Mouse (Mus musculus) liver, embryonic 11.5 days (tissue): ENCODE data around the gene Dgkb. TPM values are rescaled to one million over a fixed set of nuclear protein-coding genes. Genes with fewer than 3 reads are reported as not detected.

ENCODE experiments used
- ATAC-seq: fragments of 200-750 bp; cut with Nextera tagmentation; replicated peaks from 2 replicates; pipeline ENCODE4 v1.8.0; 2017; ENCODE audit warnings: moderate number of reproducible peaks, mild to moderate bottlenecking, moderate TSS enrichment, moderate library complexity; ENCODE audit not compliant: low FRiP score
- DNase-seq: peaks from one replicate; pipeline ENCODE4 v3.0.0-alpha.2; 2017; ENCODE audit warnings: low spot score
- H3K27ac ChIP-seq: fragments of 300-500 bp; sonication (generic); 2 replicates; pipeline ENCODE4 v1.5.1; 2014; ENCODE audit warnings: mild to moderate bottlenecking, low read depth, low read length, control low read depth
- H3K27me3 ChIP-seq: fragments of 300-500 bp; sonication (generic); replicated peaks from 2 replicates; pipeline ENCODE4 v1.6.1; 2014; ENCODE audit warnings: low read length, mixed read lengths; ENCODE audit not compliant: control insufficient read depth, insufficient read depth
- H3K36me3 ChIP-seq: fragments of 300-500 bp; sonication (generic); 2 replicates; pipeline ENCODE4 v1.6.1; 2014; ENCODE audit warnings: mild to moderate bottlenecking, low read length, moderate library complexity, mixed read lengths; ENCODE audit not compliant: control insufficient read depth, insufficient read depth
- H3K4me1 ChIP-seq: fragments of 300-500 bp; sonication (generic); replicated peaks from 2 replicates; pipeline ENCODE4 v1.6.1; 2014; ENCODE audit warnings: low read length, mixed read lengths; ENCODE audit not compliant: control insufficient read depth, insufficient read depth
- H3K4me2 ChIP-seq: fragments of 300-500 bp; sonication (generic); 2 replicates; pipeline ENCODE4 v1.6.1; 2014; ENCODE audit warnings: mild to moderate bottlenecking, control low read depth, moderate library complexity
- H3K4me3 ChIP-seq: fragments of 300-500 bp; sonication (generic); 2 replicates; pipeline ENCODE4 v1.5.1; 2014; ENCODE audit warnings: low read depth, low read length, control low read depth
- H3K9ac ChIP-seq: fragments of 300-500 bp; sonication (generic); 2 replicates; pipeline ENCODE4 v1.6.1; 2014; ENCODE audit warnings: low read depth, low read length, control low read depth
- H3K9me3 ChIP-seq: fragments of 300-500 bp; sonication (generic); 2 replicates; pipeline ENCODE4 v1.6.1; 2016; ENCODE audit warnings: low read length, inconsistent platforms, mixed read lengths; ENCODE audit not compliant: control insufficient read depth
- WGBS: fragments of 180-500 bp; shearing (Covaris S2); extraction: QIAGEN DNeasy Blood & Tissue Kit; methylation state at CpG from one replicate; pipeline ENCODE4 v1.1.7; 2014; 5-methylcytosine and 5-hydroxymethylcytosine counted together
- polyA plus RNA-seq: library from polyadenylated mRNA; unstranded; fragments of >200 nt; fragmentation: Nextera tagmentation; extraction: Ambion mirVana; gene quantifications from 2 replicates; pipeline ENCODE4 v1.2.1, GENCODE M21; 2014

The Dgkb gene
- polyA plus RNA-seq, result 0.12 and 0.41 TPM in 2 replicates

DNA sequence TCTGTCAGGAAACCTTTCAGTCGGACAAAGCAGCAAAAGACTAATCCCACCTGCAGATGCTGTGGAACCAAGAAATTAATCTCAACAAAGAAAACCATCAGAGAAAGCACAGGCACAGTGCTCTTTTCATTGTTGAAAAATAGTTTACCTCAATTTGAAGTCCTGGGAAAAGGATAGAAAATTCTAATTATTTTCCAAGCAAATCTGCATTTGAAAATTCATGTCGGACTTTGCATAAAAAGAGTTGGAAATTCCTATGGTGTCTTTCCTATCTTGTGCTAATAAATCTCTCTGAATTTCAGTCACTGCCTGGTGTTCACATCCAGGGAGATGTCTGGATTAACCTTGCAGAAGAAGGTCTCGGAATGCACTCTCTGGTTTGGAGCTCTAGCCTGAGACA is at the start of gene Dgkb:
Gene Dgkb, plus strand, starts transcription at position 301 of the 400 bp plus-strand sequence.
- ATAC-seq (no peak), DNase-seq (no peak)
- no peaks in the 10 kb centered on the region for H3K36me3 ChIP-seq
- no peak within 1 kb of the TSS for H3K4me3 ChIP-seq
- 67% methylated on average over 3 of the region's 3 CpGs for WGBS
- H3K27ac ChIP-seq, result no peak within 1 kb of the TSS
- no peak within 1 kb of the TSS for H3K9ac ChIP-seq
- H3K4me1 ChIP-seq, result no peaks in the 10 kb centered on the region
- no peaks in the 10 kb centered on the region for H3K9me3 ChIP-seq
- H3K4me2 ChIP-seq, result no peak within 1 kb of the TSS
- H3K27me3 ChIP-seq, result no peaks in the 10 kb centered on the region

DNA sequence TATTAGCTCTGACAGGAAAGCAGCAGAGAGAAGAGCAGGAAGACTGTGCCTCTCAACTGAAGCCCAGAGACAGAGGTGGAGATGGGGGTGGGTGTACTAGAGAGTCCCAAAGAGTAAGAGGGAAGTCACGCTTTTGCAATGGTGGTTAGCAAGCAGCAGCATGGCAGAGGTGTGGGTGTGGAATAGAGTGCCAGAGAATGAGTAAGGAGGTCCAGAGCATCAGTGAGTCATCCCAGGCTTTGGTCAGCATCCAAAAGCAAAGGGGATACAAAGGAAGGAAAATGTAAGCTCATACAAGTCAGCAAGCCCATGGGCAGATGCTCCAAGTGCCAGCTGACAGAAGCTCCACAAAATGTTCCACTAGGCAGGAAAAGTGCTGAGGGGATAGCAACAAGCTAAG is 47.7 kb upstream of the Dgkb start:
- Histone ChIP-seq H3K36me3 (no peaks in the 10 kb centered on the region), H3K9me3 (no peaks in the 10 kb centered on the region), H3K9ac (no peak overlapping the region), H3K4me2 (no peak overlapping the region), H3K27ac (no peak overlapping the region), H3K4me3 (no peak overlapping the region), H3K4me1 (no peaks in the 10 kb centered on the region), H3K27me3 (no peaks in the 10 kb centered on the region)
- WGBS, result 79% methylated on average over 1 of the region's 1 CpGs
- DNase-seq, result no peak
- ATAC-seq, result no peak

DNA sequence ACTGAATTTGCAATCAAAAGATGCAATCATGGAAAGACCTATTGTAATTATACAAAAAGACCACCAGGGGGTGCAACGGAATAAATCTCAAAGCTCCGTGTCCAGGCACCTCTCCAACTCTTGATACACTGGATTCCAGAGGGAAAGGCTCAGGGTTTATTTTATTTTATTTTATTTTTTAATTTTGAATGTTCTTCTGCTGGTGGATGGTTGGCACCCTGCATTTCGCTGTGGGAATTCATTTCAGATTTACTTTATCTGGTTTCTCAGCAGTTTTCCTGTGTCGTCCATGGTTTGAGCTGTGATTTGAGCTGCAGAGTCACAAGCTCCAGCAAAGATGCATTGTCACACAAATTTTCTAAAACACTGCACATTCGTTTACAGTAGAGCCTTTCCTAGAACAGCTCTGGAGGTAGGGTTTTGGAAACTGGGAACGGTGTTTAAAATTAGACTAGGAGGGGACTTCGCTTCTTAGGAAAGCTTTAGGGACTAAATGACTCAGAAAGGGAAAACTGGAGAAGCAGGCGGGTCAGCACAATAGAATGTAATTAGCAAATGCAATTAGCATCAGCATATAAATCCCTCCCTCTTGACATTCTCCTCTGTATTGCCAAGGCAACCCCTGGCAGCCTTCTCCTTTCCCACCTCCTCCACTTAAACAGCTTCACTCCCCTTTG is 43.7 kb upstream of the Dgkb start:
- no peaks in the 10 kb centered on the region for H3K4me1 ChIP-seq
- 17% methylated on average over 8 of the region's 8 CpGs for WGBS

DNA sequence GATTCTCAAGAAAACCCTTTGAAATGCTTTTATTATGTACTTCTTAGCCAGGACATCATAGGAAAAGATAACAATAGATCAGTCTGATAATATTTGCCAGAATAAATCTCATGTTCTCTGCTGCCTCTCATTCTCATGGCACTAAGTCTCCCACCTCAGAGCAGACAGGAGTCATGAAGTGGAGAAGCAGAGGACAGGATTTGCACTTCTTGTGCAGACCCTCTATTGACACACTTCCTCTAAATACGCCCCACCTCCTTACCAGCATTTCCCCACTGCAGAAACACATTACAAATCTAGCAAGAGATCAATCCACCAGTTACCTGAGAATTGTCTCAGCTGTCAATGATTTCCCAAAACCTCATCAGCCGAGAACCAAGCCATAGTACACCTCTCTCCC is 42.9 kb upstream of the Dgkb start:
- Histone ChIP-seq H3K4me2 (no peak overlapping the region), H3K9ac (no peak overlapping the region), H3K36me3 (no peaks in the 10 kb centered on the region), H3K9me3 (no peaks in the 10 kb centered on the region), H3K27me3 (no peaks in the 10 kb centered on the region), H3K27ac (no peak overlapping the region), H3K4me3 (no peak overlapping the region), H3K4me1 (no peaks in the 10 kb centered on the region)
- WGBS, result 25% methylated on average over 2 of the region's 2 CpGs
- no peak for DNase-seq
- ATAC-seq, result no peak

More for the DNA sequence above, 43.7 kb upstream of the Dgkb start:
- no peaks in the 10 kb centered on the region for H3K9me3 ChIP-seq
- H3K27ac ChIP-seq, result no peak overlapping the region
- no peaks in the 10 kb centered on the region for H3K27me3 ChIP-seq
- ATAC-seq (no peak), DNase-seq (no peak)
- no peaks in the 10 kb centered on the region for H3K36me3 ChIP-seq
- no peak overlapping the region for H3K4me2 ChIP-seq
- H3K9ac ChIP-seq, result no peak overlapping the region
- no peak overlapping the region for H3K4me3 ChIP-seq

DNA sequence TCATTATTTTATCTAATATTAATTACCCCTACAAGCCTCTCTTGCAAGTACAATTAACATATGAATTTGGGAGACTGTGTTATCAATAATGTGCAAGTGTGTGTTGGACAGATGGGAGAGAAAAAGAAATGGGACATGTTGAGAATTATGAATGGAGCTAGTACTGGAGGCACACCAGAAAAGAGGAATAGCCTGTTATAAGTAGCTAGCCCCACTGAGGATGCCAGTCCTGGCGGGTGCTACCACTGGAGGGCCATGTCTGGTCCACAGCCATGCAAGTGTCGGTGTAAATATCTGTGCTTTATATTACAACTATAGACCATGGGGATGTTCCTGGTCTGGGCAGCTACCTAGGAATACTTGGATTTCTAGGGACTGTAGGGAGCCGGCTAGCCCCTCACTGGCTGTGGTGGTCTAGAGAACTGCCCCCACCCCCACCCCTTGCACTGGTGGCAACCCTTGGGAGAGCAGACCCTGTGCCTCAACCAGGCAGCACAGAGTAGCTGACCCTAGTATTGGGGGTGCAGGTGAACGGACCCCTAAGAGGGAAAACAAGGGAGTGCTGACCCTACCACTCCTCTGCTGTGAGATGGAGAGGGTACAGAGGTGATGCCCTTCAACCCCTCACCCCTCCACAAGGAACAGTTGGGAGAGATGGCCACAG is 21.1 kb upstream of the Dgkb start:
- ATAC-seq (no peak), DNase-seq (no peak)
- Histone ChIP-seq H3K4me2 (no peak overlapping the region), H3K4me1 (no peaks in the 10 kb centered on the region), H3K27me3 (no peaks in the 10 kb centered on the region), H3K4me3 (no peak overlapping the region), H3K36me3 (no peaks in the 10 kb centered on the region), H3K9me3 (no peaks in the 10 kb centered on the region; the same call in 1 of the 2 replicates), H3K27ac (no peak overlapping the region), H3K9ac (no peak overlapping the region)
- WGBS, result 85% methylated on average over 4 of the region's 4 CpGs

DNA sequence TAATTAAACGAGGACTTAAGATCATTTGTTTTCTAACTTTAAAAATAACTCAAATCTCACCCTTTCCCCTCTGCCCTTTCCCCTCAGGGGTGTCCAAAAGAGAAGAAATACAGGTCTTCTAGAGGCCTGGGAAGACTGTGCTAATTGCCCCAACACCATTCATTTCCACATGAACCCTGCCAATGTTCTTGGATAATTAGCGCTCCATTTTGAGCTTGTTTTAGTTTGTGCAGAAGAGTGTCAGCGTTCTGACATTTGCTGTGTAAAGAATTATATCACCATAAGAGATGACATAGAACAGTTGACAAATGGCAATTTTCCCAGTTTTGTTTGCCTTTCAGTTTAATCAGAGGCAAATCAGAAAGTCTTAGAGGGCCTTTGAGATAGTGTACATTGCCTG is 3.4 kb upstream of the Dgkb start:
- Histone ChIP-seq H3K4me3 (no peak overlapping the region), H3K9ac (no peak overlapping the region), H3K4me2 (no peak overlapping the region), H3K9me3 (no peaks in the 10 kb centered on the region), H3K27ac (no peak overlapping the region), H3K27me3 (no peaks in the 10 kb centered on the region), H3K4me1 (no peaks in the 10 kb centered on the region), H3K36me3 (no peaks in the 10 kb centered on the region)
- 79% methylated on average over 3 of the region's 3 CpGs for WGBS
- ATAC-seq (no peak), DNase-seq (no peak)

DNA sequence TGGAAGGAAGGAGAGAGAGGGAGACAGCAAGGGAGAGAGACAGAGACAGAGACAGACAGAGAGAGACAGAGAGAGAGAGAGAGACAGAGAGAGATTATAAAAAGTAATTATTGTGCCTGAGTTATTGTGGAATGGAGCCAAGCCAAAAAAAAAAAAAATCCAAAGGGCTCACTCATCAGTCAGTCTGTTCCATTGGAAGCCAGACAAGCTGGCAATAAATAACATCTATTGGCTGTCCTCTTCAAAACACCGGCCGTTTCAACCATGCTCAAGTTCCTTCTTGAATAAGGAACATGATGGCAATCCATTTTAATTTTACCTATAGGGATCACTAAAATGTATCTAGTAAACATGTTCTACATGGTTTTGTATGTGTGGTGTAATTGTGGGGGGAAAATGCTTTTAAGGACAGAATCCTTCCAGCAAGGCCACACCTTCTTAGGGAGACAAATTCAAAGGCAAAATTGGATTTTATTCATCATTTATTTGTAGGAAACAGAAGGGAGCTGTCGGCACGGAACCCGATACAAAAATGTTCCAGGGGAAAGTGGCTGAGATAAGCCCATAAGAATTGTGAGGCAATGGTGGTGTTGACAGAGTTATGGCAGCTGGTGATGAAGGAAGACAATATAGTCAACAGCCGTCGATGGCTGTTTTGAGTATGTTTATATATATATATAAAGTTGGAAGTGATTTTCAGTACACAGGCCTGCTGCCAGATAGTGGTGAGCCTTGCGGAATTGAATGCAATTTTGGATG is 3.7 kb downstream of the Dgkb start:
- no peak overlapping the region for H3K4me2 ChIP-seq
- no peak overlapping the region for H3K27ac ChIP-seq
- no peaks in the 10 kb centered on the region for H3K9me3 ChIP-seq
- H3K4me3 ChIP-seq, result no peak overlapping the region
- DNase-seq, result no peak
- no peaks in the 10 kb centered on the region for H3K27me3 ChIP-seq
- ATAC-seq, result no peak
- no peaks in the 10 kb centered on the region for H3K36me3 ChIP-seq
- H3K4me1 ChIP-seq, result no peaks in the 10 kb centered on the region
- no peak overlapping the region for H3K9ac ChIP-seq
- 83% methylated on average over 8 of the region's 8 CpGs for WGBS

DNA sequence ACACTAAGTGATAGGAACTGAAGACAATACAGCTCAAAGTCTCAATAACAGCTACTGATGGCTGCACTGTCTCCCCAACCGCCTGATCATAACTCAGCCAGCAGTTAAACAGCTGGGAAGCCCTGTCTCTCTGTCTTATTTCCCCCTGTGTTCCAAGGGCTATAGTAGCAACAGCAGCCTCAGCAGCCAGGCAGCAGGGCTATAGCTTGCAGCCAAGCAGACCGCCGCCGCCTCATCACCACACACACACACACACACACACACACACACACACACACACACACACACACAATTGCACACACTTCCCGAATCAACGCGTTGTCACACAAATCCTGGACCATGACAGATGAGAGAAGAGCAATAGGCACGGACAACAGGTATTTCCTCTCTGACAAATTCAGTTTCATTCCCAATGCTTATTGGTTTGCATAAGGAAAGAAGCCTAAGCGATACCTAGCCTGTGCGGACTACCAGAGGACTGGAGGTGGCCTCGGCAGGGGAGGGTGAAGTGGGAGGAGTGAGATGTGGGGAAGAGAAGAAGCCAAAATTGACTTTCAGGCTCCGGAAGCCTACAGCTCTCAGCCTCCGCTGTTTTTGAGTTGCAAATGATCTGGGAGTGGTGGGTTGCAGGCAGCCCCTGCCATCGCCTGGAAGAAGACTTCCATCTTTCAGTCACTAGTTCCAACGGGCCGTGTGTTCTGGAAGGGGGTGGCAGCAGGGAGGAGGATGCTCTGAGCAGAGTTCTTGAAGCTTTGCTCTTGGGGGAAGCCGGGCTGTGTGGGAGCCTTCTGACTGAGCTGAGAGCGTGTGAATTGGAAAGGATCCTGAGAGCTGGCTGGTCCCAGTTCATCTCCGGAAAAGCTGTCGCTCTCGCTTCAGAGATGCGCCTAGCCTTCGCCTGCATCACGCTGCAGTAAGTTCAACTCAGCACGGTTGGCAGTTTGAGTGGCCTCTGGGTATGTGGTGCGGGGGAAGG is 62.8 kb downstream of the Dgkb start:
- DNase-seq (peak; percentile 34), ATAC-seq (no peak)
- Histone ChIP-seq H3K9me3 (no peaks in the 10 kb centered on the region), H3K27ac (no peak overlapping the region), H3K27me3 (peaks cover 12% of the 10 kb centered on the region), H3K4me3 (peak overlapping the region; percentile 32), H3K36me3 (no peaks in the 10 kb centered on the region), H3K4me1 (0 out of 2 replicates have a peak, but pooled peaks cover 2% of the 10 kb centered on the region), H3K9ac (no peak overlapping the region), H3K4me2 (peak overlapping the region; percentile 64)
- WGBS, result 3% methylated on average over 26 of the region's 26 CpGs
